Mouse (Mus musculus) midbrain, embryonic 11.5 days (tissue): ENCODE data around the gene Cntrl. TPM values are rescaled to one million over a fixed set of nuclear protein-coding genes. Genes with fewer than 3 reads are reported as not detected.
A peak's percentile ranks its signal among the peaks of the same experiment; 100 is the strongest.

Source experiments
- ATAC-seq: fragments of 200-750 bp; cut with Nextera tagmentation; 2 replicates; pipeline ENCODE4 v1.8.0; 2017; ENCODE audit warnings: moderate TSS enrichment, moderate library complexity; ENCODE audit not compliant: low FRiP score
- DNase-seq: peaks from one replicate; pipeline ENCODE4 v3.0.0; 2015; ENCODE audit warnings: low spot score; ENCODE audit errors: missing footprints
- H3K27ac ChIP-seq: fragments of 300-500 bp; sonication (generic); 2 replicates; pipeline ENCODE4 v1.5.1; 2014; ENCODE audit warnings: low read depth, low read length
- H3K27me3 ChIP-seq: fragments of 300-500 bp; sonication (generic); 2 replicates; pipeline ENCODE4 v1.6.1; 2014; ENCODE audit warnings: mild to moderate bottlenecking, low read length, moderate library complexity, mixed read lengths; ENCODE audit not compliant: control insufficient read depth, insufficient read depth
- H3K36me3 ChIP-seq: fragments of 300-500 bp; sonication (generic); 2 replicates; pipeline ENCODE4 v1.6.1; 2014; ENCODE audit warnings: mild to moderate bottlenecking, low read length, moderate library complexity, mixed read lengths; ENCODE audit not compliant: control insufficient read depth, insufficient read depth
- H3K4me1 ChIP-seq: fragments of 300-500 bp; sonication (generic); 2 replicates; pipeline ENCODE4 v1.6.1; 2014; ENCODE audit warnings: low read length; ENCODE audit not compliant: control insufficient read depth, insufficient read depth
- H3K4me2 ChIP-seq: fragments of 300-500 bp; sonication (generic); 2 replicates; pipeline ENCODE4 v1.6.1; 2014; ENCODE audit warnings: mild to moderate bottlenecking, moderate library complexity
- H3K4me3 ChIP-seq: fragments of 300-500 bp; sonication (generic); 2 replicates; pipeline ENCODE4 v1.5.1; 2014; ENCODE audit warnings: low read depth, low read length
- H3K9ac ChIP-seq: fragments of 300-500 bp; sonication (generic); 2 replicates; pipeline ENCODE4 v1.6.1; 2014; ENCODE audit warnings: low read length
- H3K9me3 ChIP-seq: fragments of 300-500 bp; sonication (generic); 2 replicates; pipeline ENCODE4 v1.6.1; 2016; ENCODE audit warnings: low read length; ENCODE audit not compliant: control insufficient read depth
- WGBS: fragments of 180-500 bp; shearing (Covaris S2); extraction: QIAGEN DNeasy Blood & Tissue Kit; methylation state at CpG from one replicate; pipeline ENCODE4 v1.1.7; 2014; 5-methylcytosine and 5-hydroxymethylcytosine counted together
- polyA plus RNA-seq: library from polyadenylated mRNA; unstranded; fragments of >200 nt; fragmentation: Nextera tagmentation; extraction: Ambion mirVana; gene quantifications from 2 replicates; pipeline ENCODE4 v1.2.1, GENCODE M21; 2014

The Cntrl gene
- polyA plus RNA-seq, 1 experiment from 2014 or later, result 32.8 TPM

GRCm38 (mm10) chr2:35138576-35138975 is 29.3 kb downstream of the Cntrl start:
- Histone ChIP-seq H3K9me3 (no peaks in the 10 kb centered on the region), H3K9ac (no peak overlapping the region), H3K36me3 (peaks cover 23% of the 10 kb centered on the region), H3K4me1 (no peaks in the 10 kb centered on the region), H3K4me2 (no peak overlapping the region), H3K27ac (no peak overlapping the region), H3K4me3 (no peak overlapping the region), H3K27me3 (no peaks in the 10 kb centered on the region)
- WGBS, result 100% methylated on average over 1 of the region's 1 CpGs
- peak; percentile 54 for DNase-seq
- ATAC-seq, result no peak

DNA sequence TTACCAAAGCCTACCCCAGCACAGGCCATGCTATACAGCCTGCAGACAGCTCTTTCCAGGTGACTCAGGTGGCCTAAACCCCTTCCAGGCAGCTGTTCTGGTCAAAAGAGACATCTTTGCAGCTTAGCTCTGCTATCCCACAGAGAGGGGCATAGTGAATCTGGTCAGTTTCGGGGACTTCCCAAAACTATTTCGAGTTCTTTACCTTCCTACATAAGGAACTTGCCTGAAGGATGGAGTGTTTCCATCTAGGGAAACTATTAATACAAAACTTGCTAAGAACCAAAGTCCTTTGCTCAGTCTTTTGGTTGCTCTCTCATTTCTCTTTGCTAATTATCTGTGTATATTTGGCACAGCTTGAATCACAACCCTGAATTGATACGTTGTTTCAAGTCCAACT is 32.4 kb downstream of the Cntrl start:
- Histone ChIP-seq H3K9me3 (no peaks in the 10 kb centered on the region), H3K4me3 (no peak overlapping the region), H3K27ac (no peak overlapping the region), H3K27me3 (no peaks in the 10 kb centered on the region), H3K9ac (no peak overlapping the region), H3K4me1 (no peaks in the 10 kb centered on the region), H3K36me3 (peaks cover 36% of the 10 kb centered on the region), H3K4me2 (no peak overlapping the region)
- WGBS, result 95% methylated on average over 3 of the region's 3 CpGs
- ATAC-seq (no peak), DNase-seq (peak; percentile 31)

DNA sequence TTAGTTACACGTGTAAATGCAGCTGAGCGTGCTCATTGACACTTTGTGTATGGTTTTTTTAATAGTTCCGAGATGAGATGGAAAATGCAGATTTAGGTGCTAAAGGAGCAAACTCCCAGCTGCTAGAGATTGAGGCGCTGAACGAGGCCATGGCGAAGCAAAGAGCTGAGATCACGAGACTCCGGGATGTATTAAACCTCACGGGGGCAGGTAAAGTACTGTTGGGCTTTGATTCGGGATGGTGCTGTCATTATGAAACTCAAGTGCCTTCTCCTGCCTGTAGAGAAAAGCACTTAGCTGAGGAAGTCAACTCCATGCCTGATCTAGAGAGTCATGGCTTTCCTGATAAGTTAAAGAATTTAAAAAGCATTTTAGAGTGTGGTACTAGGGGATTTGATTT is 39.5 kb downstream of the Cntrl start:
- Histone ChIP-seq H3K27ac (no peak overlapping the region), H3K4me1 (no peaks in the 10 kb centered on the region), H3K9ac (no peak overlapping the region), H3K9me3 (no peaks in the 10 kb centered on the region), H3K4me3 (no peak overlapping the region), H3K36me3 (peaks cover 38% of the 10 kb centered on the region), H3K4me2 (no peak overlapping the region), H3K27me3 (no peaks in the 10 kb centered on the region)
- WGBS, result 94% methylated on average over 10 of the region's 10 CpGs
- ATAC-seq, result no peak
- DNase-seq, result peak; percentile 56

GRCm38 (mm10) chr2:35151303-35151882 is 42.1 kb downstream of the Cntrl start:
- no peak for DNase-seq
- Histone ChIP-seq H3K4me3 (no peak overlapping the region), H3K27me3 (no peaks in the 10 kb centered on the region), H3K4me1 (no peaks in the 10 kb centered on the region), H3K9me3 (no peaks in the 10 kb centered on the region), H3K27ac (no peak overlapping the region), H3K36me3 (peaks cover 29% of the 10 kb centered on the region), H3K9ac (no peak overlapping the region), H3K4me2 (no peak overlapping the region)
- ATAC-seq, result no peak
- WGBS, result 93% methylated on average over 13 of the region's 13 CpGs

DNA sequence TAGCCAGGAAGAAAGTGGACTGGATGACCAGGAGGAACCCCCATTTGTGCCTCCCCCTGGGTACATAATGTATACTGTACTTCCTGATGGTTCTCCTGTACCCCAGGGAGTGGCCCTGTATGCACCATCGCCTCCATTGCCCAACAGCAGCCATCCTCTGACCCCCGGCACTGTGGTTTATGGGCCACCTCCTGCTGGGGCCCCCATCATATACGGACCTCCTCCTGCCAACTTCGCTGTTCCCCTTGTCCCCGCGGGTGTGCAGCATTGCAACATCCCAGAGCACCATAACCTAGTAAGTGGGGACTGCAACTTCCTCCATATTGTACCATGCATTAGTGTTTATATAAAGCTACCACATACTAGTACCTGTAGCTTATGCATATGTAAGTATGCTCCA is 43.9 kb downstream of the Cntrl start:
- no peak overlapping the region for H3K4me3 ChIP-seq
- peaks cover 29% of the 10 kb centered on the region for H3K36me3 ChIP-seq
- no peaks in the 10 kb centered on the region for H3K27me3 ChIP-seq
- 91% methylated on average over 6 of the region's 6 CpGs for WGBS
- no peaks in the 10 kb centered on the region for H3K4me1 ChIP-seq
- no peak for DNase-seq
- no peaks in the 10 kb centered on the region for H3K9me3 ChIP-seq
- no peak overlapping the region for H3K9ac ChIP-seq
- ATAC-seq, result no peak
- no peak overlapping the region for H3K4me2 ChIP-seq
- H3K27ac ChIP-seq, result no peak overlapping the region

DNA sequence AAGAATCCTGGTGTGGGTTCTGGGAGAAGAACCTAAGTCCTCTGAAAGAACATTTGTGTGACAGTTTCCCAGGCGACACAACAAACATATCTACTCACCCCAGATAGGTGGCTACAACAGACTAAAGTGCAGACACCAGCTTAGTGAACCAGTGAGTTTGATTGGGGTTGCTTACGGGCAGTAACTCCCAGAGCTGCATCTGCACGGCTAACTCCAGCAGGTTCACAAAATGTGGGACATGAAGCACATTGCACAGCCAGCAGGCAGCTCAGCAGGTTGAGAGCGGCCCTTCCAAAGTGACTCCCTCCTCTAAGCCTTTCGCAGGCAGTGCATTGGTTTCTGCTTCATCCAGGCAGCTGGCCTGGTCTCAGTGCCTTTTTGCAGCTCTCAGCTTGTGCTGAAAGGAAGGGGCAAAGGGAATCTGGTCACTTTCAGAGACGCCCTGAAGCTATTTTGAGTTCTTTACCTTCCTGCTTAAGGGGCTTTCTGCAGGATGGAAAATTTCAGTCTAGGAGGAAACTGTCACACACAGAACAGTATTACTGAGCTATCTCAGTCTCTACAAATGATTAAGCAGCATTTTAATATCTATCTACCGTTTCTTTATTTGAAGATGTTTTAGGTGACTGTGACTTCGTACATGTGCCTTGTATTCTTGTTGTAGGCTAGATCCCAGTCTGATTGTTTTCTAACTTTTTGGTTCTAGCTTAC is 44.7 kb downstream of the Cntrl start:
- ATAC-seq (no peak), DNase-seq (no peak)
- no peaks in the 10 kb centered on the region for H3K27me3 ChIP-seq
- H3K4me3 ChIP-seq, result no peak overlapping the region
- WGBS, result 87% methylated on average over 8 of the region's 8 CpGs
- H3K27ac ChIP-seq, result no peak overlapping the region
- H3K9ac ChIP-seq, result no peak overlapping the region
- no peaks in the 10 kb centered on the region for H3K9me3 ChIP-seq
- H3K4me2 ChIP-seq, result no peak overlapping the region
- H3K4me1 ChIP-seq, result no peaks in the 10 kb centered on the region
- peaks cover 26% of the 10 kb centered on the region for H3K36me3 ChIP-seq

DNA sequence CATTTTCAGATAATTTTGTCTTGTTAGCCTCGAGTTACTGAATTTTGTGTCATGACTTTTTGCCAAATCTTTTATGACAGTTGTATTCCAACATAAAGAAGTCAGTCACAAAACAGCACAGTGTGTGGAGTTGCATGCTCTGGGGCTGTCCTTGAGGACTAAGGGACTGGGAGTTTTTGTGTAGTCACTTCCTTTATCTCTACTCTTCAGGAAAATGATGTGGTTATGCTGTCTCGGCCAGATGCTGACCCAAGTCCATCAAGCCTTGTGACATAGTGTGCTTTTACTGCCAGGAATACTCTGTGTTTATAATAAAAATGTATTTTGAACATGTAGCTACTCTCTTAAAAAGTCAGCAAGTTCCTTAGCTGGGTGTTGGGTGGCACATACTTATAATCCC is 47.7 kb downstream of the Cntrl start:
- no peaks in the 10 kb centered on the region for H3K27me3 ChIP-seq
- no peaks in the 10 kb centered on the region for H3K9me3 ChIP-seq
- ATAC-seq (no peak), DNase-seq (no peak)
- 83% methylated on average over 2 of the region's 2 CpGs for WGBS
- H3K4me3 ChIP-seq, result no peak overlapping the region
- H3K4me2 ChIP-seq, result no peak overlapping the region
- no peaks in the 10 kb centered on the region for H3K4me1 ChIP-seq
- H3K27ac ChIP-seq, result no peak overlapping the region
- H3K36me3 ChIP-seq, result peaks cover 11% of the 10 kb centered on the region
- H3K9ac ChIP-seq, result no peak overlapping the region

- ATAC-seq, result no peak
- no peak overlapping the region for H3K4me3 ChIP-seq
- H3K4me2 ChIP-seq, result no peak overlapping the region
- peaks cover 14% of the 10 kb centered on the region for H3K36me3 ChIP-seq
- H3K9me3 ChIP-seq, result no peaks in the 10 kb centered on the region
- H3K4me1 ChIP-seq, result no peaks in the 10 kb centered on the region
- WGBS, result 80% methylated on average over 7 of the region's 7 CpGs
- H3K27me3 ChIP-seq, result no peaks in the 10 kb centered on the region
- no peak overlapping the region for H3K9ac ChIP-seq
- no peak overlapping the region for H3K27ac ChIP-seq
- no peak for DNase-seq
Measured at GRCm38 (mm10) chr2:35157836-35158235, 48.5 kb downstream of the Cntrl start.

GRCm38 (mm10) chr2:35158358-35158757 is 49.1 kb downstream of the Cntrl start:
- Histone ChIP-seq H3K9me3 (no peaks in the 10 kb centered on the region), H3K4me1 (no peaks in the 10 kb centered on the region), H3K27ac (no peak overlapping the region), H3K27me3 (no peaks in the 10 kb centered on the region), H3K9ac (no peak overlapping the region), H3K4me3 (no peak overlapping the region), H3K36me3 (peaks cover 15% of the 10 kb centered on the region), H3K4me2 (no peak overlapping the region)
- DNase-seq, result no peak
- no peak for ATAC-seq
- 87% methylated on average over 3 of the region's 3 CpGs for WGBS
